Mouse (Mus musculus) C2C12 (cell line): ENCODE results near the gene Prm1. TPM values are rescaled to one million over a fixed set of nuclear protein-coding genes. Genes with fewer than 3 reads are reported as not detected.

Experiments used
- H3K27me3 ChIP-seq: one replicate; pipeline ENCODE4 v1.6.1; 2011; ENCODE audit not compliant: control insufficient read depth, insufficient read depth, insufficient read length
- H3K36me3 ChIP-seq: one replicate; pipeline ENCODE4 v1.6.1; 2011; ENCODE audit not compliant: control insufficient read depth, insufficient read depth
- H3K4me3 ChIP-seq: one replicate; pipeline ENCODE4 v1.5.1; 2011; ENCODE audit warnings: mild to moderate bottlenecking, control low read depth; ENCODE audit not compliant: poor library complexity, insufficient read depth, severe bottlenecking
- H3K79me2 ChIP-seq: one replicate; pipeline ENCODE4 v1.6.1; 2011; ENCODE audit not compliant: control insufficient read depth, insufficient read depth
- H3K79me3 ChIP-seq: one replicate; pipeline ENCODE4 v1.6.1; 2011; ENCODE audit warnings: low read depth, control low read depth
- H3ac ChIP-seq: one replicate; pipeline ENCODE3; 2011; ENCODE audit warnings: low read depth; ENCODE audit not compliant: control insufficient read depth, insufficient read length
- CEBPB ChIP-seq: IDR thresholded peaks from one replicate; pipeline ENCODE4 v1.6.1; 2011; ENCODE audit warnings: low read depth, mild to moderate bottlenecking, control low read depth, moderate library complexity
- CTCF ChIP-seq: IDR thresholded peaks from one replicate; pipeline ENCODE4 v1.5.1; 2011; ENCODE audit not compliant: control insufficient read depth, insufficient read depth, insufficient read length
- FOSL1 ChIP-seq: IDR thresholded peaks from one replicate; pipeline ENCODE4 v1.8.0; 2011; ENCODE audit warnings: mild to moderate bottlenecking, low read length; ENCODE audit not compliant: poor library complexity, insufficient read depth, severe bottlenecking
- MAX ChIP-seq: IDR thresholded peaks from one replicate; pipeline ENCODE4 v1.6.1; 2011; ENCODE audit warnings: mild to moderate bottlenecking, control low read depth
- MYOD1 ChIP-seq: IDR thresholded peaks from one replicate; pipeline ENCODE4 v1.6.1; 2011; ENCODE audit warnings: low read depth; ENCODE audit not compliant: control insufficient read depth, insufficient read length
- MYOG ChIP-seq: IDR thresholded peaks from one replicate; pipeline ENCODE4 v1.6.1; 2011; ENCODE audit not compliant: control insufficient read depth, insufficient read length; ENCODE audit errors: extremely low read depth
- USF1 ChIP-seq: IDR thresholded peaks from one replicate; pipeline ENCODE4 v1.6.1; 2011; ENCODE audit warnings: low read depth, mild to moderate bottlenecking, control low read depth, moderate library complexity
- polyA plus RNA-seq: library from polyadenylated mRNA; unstranded; fragments of >200 nt; fragmentation: generic; extraction: Trizol; gene quantifications from one replicate; pipeline ENCODE4 v1.2.1, GENCODE M21; 2012; ENCODE audit warnings: missing spikeins

Prm1 gene
- polyA plus RNA-seq, 1 experiment = not detected

DNA sequence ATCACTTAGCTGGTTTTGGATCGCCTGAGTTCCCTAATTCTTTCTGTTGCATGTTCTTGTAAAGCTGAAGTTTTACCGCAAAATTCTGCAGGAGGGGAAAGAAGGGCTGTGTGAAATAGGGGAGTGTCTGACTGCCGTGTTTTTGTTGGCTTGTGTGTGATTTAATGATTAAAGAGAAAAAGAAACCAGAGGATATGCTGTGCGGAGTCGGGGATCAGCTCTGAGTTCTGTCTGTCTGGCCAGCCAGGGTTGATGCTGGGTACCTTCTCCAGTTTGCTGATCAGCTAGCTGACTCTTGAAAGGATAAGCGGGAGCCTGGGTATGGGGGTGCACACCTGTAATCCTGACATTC, 38.7 kb upstream of the Prm1 start:
- TF ChIP-seq MYOG = no peak
- TF ChIP-seq FOSL1 = no peak
- no peak for TF ChIP-seq MAX
- TF ChIP-seq CEBPB = no peak
- TF ChIP-seq CTCF = no peak
- TF ChIP-seq USF1 = no peak
- TF ChIP-seq MYOD1 = no peak
- Histone ChIP-seq H3K79me2 (no peaks in the 10 kb centered on the region), H3K79me3 (no peaks in the 10 kb centered on the region), H3ac (no peak overlapping the region), H3K4me3 (no peak overlapping the region), H3K36me3 (no peaks in the 10 kb centered on the region), H3K27me3 (no peaks in the 10 kb centered on the region)

GRCm38 (mm10) chr16:10843486-10844318, 38.1 kb upstream of the Prm1 start:
- no peaks in the 10 kb centered on the region for H3K79me3 ChIP-seq
- H3K27me3 ChIP-seq = no peaks in the 10 kb centered on the region
- TF ChIP-seq CTCF (no peak), CEBPB (no peak), MYOD1 (no peak), USF1 (no peak), FOSL1 (no peak), MAX (no peak), MYOG (no peak)
- no peaks in the 10 kb centered on the region for H3K79me2 ChIP-seq
- no peak overlapping the region for H3K4me3 ChIP-seq
- no peaks in the 10 kb centered on the region for H3K36me3 ChIP-seq
- H3ac ChIP-seq = no peak overlapping the region

DNA sequence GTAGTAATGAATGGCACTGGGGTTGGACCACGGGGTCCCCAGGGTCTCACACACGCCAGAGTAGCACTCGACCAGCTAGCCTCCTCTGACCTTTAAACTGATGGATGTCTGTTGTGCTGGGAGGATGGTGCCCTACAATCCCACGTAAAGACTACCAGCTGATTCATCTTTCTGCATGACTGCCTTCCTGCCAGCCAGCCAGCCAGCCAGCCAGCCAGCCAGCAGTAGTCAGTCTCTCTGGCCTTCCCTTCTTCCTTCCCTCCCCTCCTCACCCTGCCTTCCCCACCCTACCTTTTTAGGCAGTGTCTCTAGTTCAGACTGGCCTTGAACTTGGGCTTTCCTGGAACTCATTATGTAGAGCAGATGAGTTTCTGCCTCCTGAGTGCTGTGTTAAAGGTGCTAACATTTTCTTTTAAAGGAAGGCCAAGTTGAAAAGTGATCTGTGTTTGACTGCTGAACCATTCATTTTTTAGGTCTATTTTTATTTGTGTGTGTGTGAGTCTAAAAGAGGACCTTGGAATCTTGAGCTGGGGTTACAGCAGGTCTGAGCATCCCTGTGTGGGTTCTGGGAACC, 36.7 kb upstream of the Prm1 start:
- H3ac ChIP-seq = no peak overlapping the region
- no peaks in the 10 kb centered on the region for H3K36me3 ChIP-seq
- TF ChIP-seq FOSL1 (no peak), MAX (no peak), MYOD1 (no peak), MYOG (no peak), CEBPB (no peak), USF1 (no peak), CTCF (no peak)
- no peaks in the 10 kb centered on the region for H3K27me3 ChIP-seq
- no peaks in the 10 kb centered on the region for H3K79me2 ChIP-seq
- no peaks in the 10 kb centered on the region for H3K79me3 ChIP-seq
- no peak overlapping the region for H3K4me3 ChIP-seq

- TF ChIP-seq MYOG (no peak), USF1 (no peak), CTCF (no peak), FOSL1 (no peak), MYOD1 (no peak), MAX (no peak), CEBPB (no peak)
- H3ac ChIP-seq = no peak overlapping the region
- no peak overlapping the region for H3K4me3 ChIP-seq
- H3K36me3 ChIP-seq = no peaks in the 10 kb centered on the region
- no peaks in the 10 kb centered on the region for H3K27me3 ChIP-seq
- no peaks in the 10 kb centered on the region for H3K79me3 ChIP-seq
- H3K79me2 ChIP-seq = no peaks in the 10 kb centered on the region
These were observed 34.4 kb upstream of the Prm1 start for GRCm38 (mm10) chr16:10840018-10840417.

DNA sequence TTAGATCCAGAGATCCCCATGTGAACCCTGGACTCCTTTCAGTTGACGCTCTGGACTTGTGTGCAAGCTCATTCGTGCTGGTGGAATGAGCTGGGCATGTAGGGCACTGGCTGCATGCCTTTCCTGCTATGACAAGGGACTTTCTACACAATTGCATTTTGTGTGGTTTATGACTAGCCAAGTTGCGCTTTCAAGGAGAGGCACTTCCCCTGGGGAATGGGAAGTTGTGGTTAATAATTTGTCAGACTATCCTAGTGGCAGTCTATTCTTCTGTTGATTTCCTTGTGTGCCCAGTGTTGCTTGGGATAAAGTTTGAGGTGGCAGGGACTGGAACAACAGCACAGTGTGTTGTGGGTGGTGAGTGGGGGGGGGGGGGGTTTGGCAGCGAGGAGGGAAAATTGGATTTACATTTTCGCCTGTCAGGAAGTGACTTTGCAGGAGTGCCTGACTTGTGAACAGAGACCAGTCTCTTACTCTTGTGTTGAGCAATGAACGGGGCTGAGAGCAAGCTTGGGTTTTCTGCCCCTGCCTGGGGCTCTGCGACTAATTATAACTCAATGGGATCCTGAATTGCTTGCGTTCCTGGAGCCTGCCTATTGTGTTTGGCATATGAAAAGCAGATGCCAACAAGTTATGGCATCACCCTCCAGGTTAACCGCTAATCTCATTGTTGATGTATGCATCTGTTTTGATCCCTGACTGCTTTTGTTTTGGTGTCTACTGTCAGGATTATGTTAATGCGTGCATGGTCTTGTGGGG, 33.0 kb upstream of the Prm1 start:
- H3K79me3 ChIP-seq = no peaks in the 10 kb centered on the region

More for the DNA sequence above, 33.0 kb upstream of the Prm1 start:
- Histone ChIP-seq H3K79me2 (no peaks in the 10 kb centered on the region), H3K27me3 (no peaks in the 10 kb centered on the region), H3ac (no peak overlapping the region), H3K4me3 (no peak overlapping the region), H3K36me3 (no peaks in the 10 kb centered on the region)
- no peak for TF ChIP-seq USF1
- TF ChIP-seq CEBPB = peak; percentile 70
- TF ChIP-seq MAX = peak; percentile 72
